Mouse (Mus musculus) MEL (cell line): Measurements from ENCODE around the gene Gm27029. TPM values are rescaled to one million over a fixed set of nuclear protein-coding genes. Genes with fewer than 3 reads are reported as not detected.

Experiments
- DNase-seq: peaks from one replicate; pipeline ENCODE4 v3.0.0; 2011; ENCODE audit warnings: low read depth, low spot score
- H3K27ac ChIP-seq: 2 replicates; pipeline ENCODE4 v1.5.1; 2012; ENCODE audit warnings: low read depth, mild to moderate bottlenecking, control low read depth, low read length, moderate library complexity; ENCODE audit not compliant: control insufficient read depth
- H3K27me3 ChIP-seq, 2 experiments: fragments of 150-350 bp in 1 of 2; sonication (generic) in 1 of 2; 2 replicates each; pipeline ENCODE4 v1.6.1; 2012; ENCODE audit warnings: low read length in 2 of 2, mild to moderate bottlenecking in 2 of 2, improper control_type of control experiment in 1 of 2, moderate library complexity in 1 of 2; ENCODE audit not compliant: insufficient read depth in 2 of 2, control insufficient read depth in 1 of 2
- H3K36me3 ChIP-seq, 2 experiments: 2 replicates each; pipeline ENCODE4 v1.6.1; 2012 to 2014; ENCODE audit warnings: low read length in 2 of 2, improper control_type of control experiment in 1 of 2, inconsistent platforms in 1 of 2, mild to moderate bottlenecking in 1 of 2; ENCODE audit not compliant: insufficient read depth in 2 of 2, control insufficient read depth in 1 of 2
- H3K4me1 ChIP-seq, 2 experiments: fragments of 150-350 bp in 1 of 2; sonication (generic) in 1 of 2; 2 replicates each; pipeline ENCODE4 v1.6.1; 2012; ENCODE audit warnings: low read length in 2 of 2, improper control_type of control experiment in 1 of 2, mild to moderate bottlenecking in 1 of 2; ENCODE audit not compliant: insufficient read depth in 2 of 2, control insufficient read depth in 1 of 2
- H3K4me3 ChIP-seq, 2 experiments: fragments of 150-350 bp in 1 of 2; sonication (generic) in 1 of 2; 2 replicates each; pipeline ENCODE4 v1.5.1; 2012; ENCODE audit warnings: low read depth in 2 of 2, low read length in 2 of 2, mild to moderate bottlenecking in 2 of 2, moderate library complexity in 2 of 2, control low read depth in 1 of 2, improper control_type of control experiment in 1 of 2; ENCODE audit not compliant: control insufficient read depth in 1 of 2, insufficient read depth in 1 of 2
- H3K79me2 ChIP-seq: 2 replicates; pipeline ENCODE4 v1.6.1; 2012; ENCODE audit warnings: mild to moderate bottlenecking, low read length, moderate library complexity; ENCODE audit not compliant: control insufficient read depth, poor library complexity, insufficient read depth
- H3K9ac ChIP-seq: 2 replicates; pipeline ENCODE4 v1.6.1; 2012; ENCODE audit warnings: low read depth, mild to moderate bottlenecking, control low read depth, low read length, moderate library complexity; ENCODE audit not compliant: control insufficient read depth, poor library complexity, severe bottlenecking
- H3K9me3 ChIP-seq: fragments of 150-350 bp; sonication (generic); replicated peaks from 2 replicates; pipeline ENCODE4 v1.6.1; 2012; ENCODE audit warnings: mild to moderate bottlenecking, low read length, improper control_type of control experiment, moderate library complexity; ENCODE audit not compliant: insufficient read depth
- BHLHE40 ChIP-seq: IDR thresholded peaks from 2 replicates; pipeline ENCODE4 v1.6.1; 2012; ENCODE audit warnings: low read depth, mild to moderate bottlenecking, inconsistent platforms, low read length, improper control_type of control experiment, borderline replicate concordance
- CHD1 ChIP-seq: IDR thresholded peaks from 2 replicates; pipeline ENCODE4 v1.6.1; 2012; ENCODE audit warnings: low read depth, mild to moderate bottlenecking, inconsistent platforms, low read length, improper control_type of control experiment
- CHD2 ChIP-seq: IDR thresholded peaks from 2 replicates; pipeline ENCODE4 v1.6.1; 2011; ENCODE audit warnings: low read length, improper control_type of control experiment
- E2F4 ChIP-seq: IDR thresholded peaks from 2 replicates; pipeline ENCODE4 v1.6.1; 2011; ENCODE audit warnings: low read depth, low read length, improper control_type of control experiment, borderline replicate concordance
- ELF1 ChIP-seq: IDR thresholded peaks from 2 replicates; pipeline ENCODE4 v1.6.1; 2014; ENCODE audit warnings: low read depth, mild to moderate bottlenecking, inconsistent platforms, low read length, improper control_type of control experiment, moderate library complexity
- EP300 ChIP-seq, 2 experiments: IDR thresholded peaks; 2 replicates each; pipeline ENCODE4 v1.6.1; 2011; ENCODE audit warnings: improper control_type of control experiment in 2 of 2, low read length in 2 of 2, low read depth in 1 of 2, mild to moderate bottlenecking in 1 of 2
- ETS1 ChIP-seq: IDR thresholded peaks from 2 replicates; pipeline ENCODE4 v1.6.1; 2012; ENCODE audit warnings: low read depth, mild to moderate bottlenecking, inconsistent platforms, low read length, improper control_type of control experiment, moderate library complexity
- GATA1 ChIP-seq: IDR thresholded peaks from 2 replicates; pipeline ENCODE4 v1.6.1; 2011; ENCODE audit warnings: low read depth, low read length, improper control_type of control experiment
- JUND ChIP-seq: IDR thresholded peaks from 2 replicates; pipeline ENCODE4 v1.6.1; 2011; ENCODE audit warnings: low read depth, mild to moderate bottlenecking, improper control_type of control experiment, low read length
- MAFK ChIP-seq: IDR thresholded peaks from 2 replicates; pipeline ENCODE4 v1.6.1; 2011; ENCODE audit warnings: low read depth, mild to moderate bottlenecking, low read length, improper control_type of control experiment, borderline replicate concordance
- MAX ChIP-seq: IDR thresholded peaks from 2 replicates; pipeline ENCODE4 v1.6.1; 2011; ENCODE audit warnings: low read length, improper control_type of control experiment
- MEF2A ChIP-seq: IDR thresholded peaks from 2 replicates; pipeline ENCODE4 v1.6.1; 2014; ENCODE audit warnings: low read depth, mild to moderate bottlenecking, inconsistent platforms, low read length, improper control_type of control experiment; ENCODE audit not compliant: poor library complexity, insufficient replicate concordance, severe bottlenecking; ENCODE audit errors: extremely low read depth
- MXI1 ChIP-seq: IDR thresholded peaks from 2 replicates; pipeline ENCODE4 v1.6.1; 2011; ENCODE audit warnings: mild to moderate bottlenecking, low read depth, low read length, improper control_type of control experiment
- MYB ChIP-seq: IDR thresholded peaks from 2 replicates; pipeline ENCODE4 v1.6.1; 2011; ENCODE audit warnings: mild to moderate bottlenecking, low read depth, low read length, improper control_type of control experiment
- MYC ChIP-seq: IDR thresholded peaks from 2 replicates; pipeline ENCODE4 v1.6.1; 2011; ENCODE audit warnings: low read depth, mild to moderate bottlenecking, low read length, improper control_type of control experiment, moderate library complexity
- NELFE ChIP-seq: IDR thresholded peaks from 2 replicates; pipeline ENCODE4 v1.6.1; 2011; ENCODE audit warnings: low read depth, low read length, improper control_type of control experiment
- POLR2A ChIP-seq, 2 experiments: IDR thresholded peaks; 2 replicates each; pipeline ENCODE4 v1.6.1; 2011 to 2012; ENCODE audit warnings: low read length in 2 of 2, mild to moderate bottlenecking in 2 of 2, control low read depth in 1 of 2, improper control_type of control experiment in 1 of 2, low read depth in 1 of 2, moderate library complexity in 1 of 2; ENCODE audit not compliant: control insufficient read depth in 1 of 2, insufficient read depth in 1 of 2, poor library complexity in 1 of 2
- POLR2AphosphoS5 ChIP-seq: IDR thresholded peaks from 2 replicates; pipeline ENCODE4 v1.6.1; 2012; ENCODE audit warnings: low read depth, borderline replicate concordance, mild to moderate bottlenecking, inconsistent platforms, low read length, moderate library complexity, mixed read lengths
- RAD21 ChIP-seq: IDR thresholded peaks from 2 replicates; pipeline ENCODE4 v1.6.1; 2011; ENCODE audit warnings: mild to moderate bottlenecking, low read depth, low read length, improper control_type of control experiment
- RCOR1 ChIP-seq: IDR thresholded peaks from 2 replicates; pipeline ENCODE4 v1.6.1; 2012; ENCODE audit warnings: low read depth, mild to moderate bottlenecking, inconsistent platforms, low read length, improper control_type of control experiment
- SIN3A ChIP-seq: IDR thresholded peaks from 2 replicates; pipeline ENCODE4 v1.6.1; 2012; ENCODE audit warnings: low read length, improper control_type of control experiment, inconsistent platforms
- TAL1 ChIP-seq: IDR thresholded peaks from 2 replicates; pipeline ENCODE4 v1.6.1; 2012; ENCODE audit warnings: mild to moderate bottlenecking, inconsistent platforms, low read length, moderate library complexity, mixed read lengths
- TCF12 ChIP-seq: IDR thresholded peaks from 2 replicates; pipeline ENCODE4 v1.6.1; 2014; ENCODE audit warnings: low read depth, mild to moderate bottlenecking, inconsistent platforms, low read length, improper control_type of control experiment, moderate library complexity
- UBTF ChIP-seq: IDR thresholded peaks from 2 replicates; pipeline ENCODE4 v1.6.1; 2012; ENCODE audit warnings: low read depth, mild to moderate bottlenecking, inconsistent platforms, low read length, improper control_type of control experiment, moderate library complexity, borderline replicate concordance; ENCODE audit not compliant: insufficient read depth
- USF1 ChIP-seq: IDR thresholded peaks from 2 replicates; pipeline ENCODE4 v1.6.1; 2014; ENCODE audit warnings: low read depth, mild to moderate bottlenecking, inconsistent platforms, low read length, improper control_type of control experiment, moderate library complexity
- USF2 ChIP-seq, 2 experiments: IDR thresholded peaks; 2 replicates each; pipeline ENCODE4 v1.6.1; 2011 to 2012; ENCODE audit warnings: improper control_type of control experiment in 2 of 2, low read length in 2 of 2, borderline replicate concordance in 1 of 2, inconsistent platforms in 1 of 2, low read depth in 1 of 2, mild to moderate bottlenecking in 1 of 2; ENCODE audit not compliant: insufficient read depth in 1 of 2
- ZC3H11A ChIP-seq: IDR thresholded peaks from 2 replicates; pipeline ENCODE4 v1.6.1; 2012; ENCODE audit warnings: low read depth, mild to moderate bottlenecking, inconsistent platforms, low read length, improper control_type of control experiment
- ZKSCAN1 ChIP-seq: IDR thresholded peaks from 2 replicates; pipeline ENCODE4 v1.6.1; 2012; ENCODE audit warnings: low read depth, mild to moderate bottlenecking, inconsistent platforms, low read length, improper control_type of control experiment, moderate library complexity
- ZMIZ1 ChIP-seq: IDR thresholded peaks from 2 replicates; pipeline ENCODE4 v1.6.1; 2012; ENCODE audit warnings: low read depth, mild to moderate bottlenecking, inconsistent platforms, low read length, improper control_type of control experiment, moderate library complexity
- ZNF384 ChIP-seq: IDR thresholded peaks from 2 replicates; pipeline ENCODE4 v1.6.1; 2012; ENCODE audit warnings: low read depth, mild to moderate bottlenecking, inconsistent platforms, low read length, improper control_type of control experiment
- polyA plus RNA-seq, 2 experiments: library from polyadenylated mRNA; stranded (reverse) in 1 of 2; unstranded in 1 of 2; fragments of >175 nt in 1 of 2; fragments of >200 nt in 1 of 2; gene quantifications; 2 replicates each; pipeline versions ENCODE4 v1.2.1 to v1.2.4; 2012; ENCODE audit warnings: low replicate concordance in 2 of 2, low read depth in 1 of 2; ENCODE audit not compliant: insufficient read length in 2 of 2, insufficient read depth in 1 of 2, missing spikeins in 1 of 2
- total RNA-seq: library from RNA; depleted of rRNA; stranded (reverse); fragments of 300-350 nt; gene quantifications from 2 replicates; pipeline ENCODE4 v1.2.3, GENCODE M21; 2012

Gm27029 gene
- total and polyA plus RNA-seq, 3 experiments = 4.2 to 6.8 TPM; not detected in 1

- Histone ChIP-seq H3K27ac (peak overlapping the region; percentile 81), H3K4me3 (peak overlapping the region; percentile 89 to 93), H3K79me2 (peaks cover 29% of the 10 kb centered on the region), H3K9me3 (no peaks in the 10 kb centered on the region), H3K9ac (peak overlapping the region; percentile 91), H3K27me3 (no peaks in the 10 kb centered on the region), H3K4me1 (peaks cover 4 to 16% of the 10 kb centered on the region in 2 experiments; a peak in 3 of 4 replicates), H3K36me3 (peaks cover 19 to 20% of the 10 kb centered on the region in 2 experiments)
- peak; percentile 64 for DNase-seq
- TF ChIP-seq POLR2A (IDR thresholded peaks at IDR 0.05; ENCODE audit: control insufficient read depth in 1 of 2, insufficient read depth in 1 of 2, low read depth in 1 of 2, low read length in 2 of 2, poor library complexity in 1 of 2) (0 out of 4 replicates have a peak, but pooled peaks of 1 of the 2 experiments have one; percentile 2), ZKSCAN1 (no peak)
Measured at GRCm38 (mm10) chr11:101442760-101443159, 18.2 kb upstream of the Gm27029 start.

GRCm38 (mm10) chr11:101442127-101442693, 17.6 kb upstream of the Gm27029 start, which contains the start of gene Rpl27:
Gene Rpl27, plus strand, starts transcription at chr11:101442298.
- Histone ChIP-seq H3K9me3 (no peaks in the 10 kb centered on the region), H3K79me2 (peaks cover 29% of the 10 kb centered on the region), H3K9ac (peak within 1 kb of the TSS; percentile 91), H3K4me3 (peak within 1 kb of the TSS; percentile 89 to 93), H3K27ac (peak within 1 kb of the TSS; percentile 81), H3K4me1 (peaks cover 4 to 16% of the 10 kb centered on the region in 2 experiments; a peak in 3 of 4 replicates), H3K36me3 (peaks cover 19 to 20% of the 10 kb centered on the region in 2 experiments), H3K27me3 (no peaks in the 10 kb centered on the region)
- DNase-seq = peak; percentile 100
- no peak for TF ChIP-seq E2F4
- TF ChIP-seq RCOR1 = peak; percentile 72
- no peak; the same call in 1 of the 2 replicates for TF ChIP-seq MAFK
- peak; percentile 99 for TF ChIP-seq SIN3A
- peak; percentile 59 for TF ChIP-seq RAD21
- peak; percentile 99 for TF ChIP-seq NELFE
- TF ChIP-seq MYC = peak; percentile 99
- TF ChIP-seq MEF2A = peak; percentile 64; the same call in 1 of the 2 replicates
- TF ChIP-seq ZMIZ1 = peak; percentile 96
- TF ChIP-seq ZKSCAN1 = no peak
- peak; percentile 69 for TF ChIP-seq USF1
- TF ChIP-seq ZNF384 = peak; percentile 83
- peak; percentile 69 for TF ChIP-seq JUND
- TF ChIP-seq TAL1 = no peak
- peak; percentile 82; the same call in 1 of the 2 replicates for TF ChIP-seq POLR2AphosphoS5
- no peak for TF ChIP-seq UBTF
- TF ChIP-seq MAX = peak; percentile 96
- peak in 1 of 2 experiments; percentile 57; a peak in 2 of 4 replicates for TF ChIP-seq EP300 (IDR thresholded peaks at IDR 0.05; ENCODE audit: low read depth in 1 of 2, low read length in 2 of 2)
- peak; percentile 90 for TF ChIP-seq ETS1
- TF ChIP-seq TCF12 = peak; percentile 85
- peak; percentile 100 for TF ChIP-seq ELF1
- TF ChIP-seq MYB = no peak
- no peak for TF ChIP-seq ZC3H11A
- TF ChIP-seq CHD1 = no peak
- TF ChIP-seq GATA1 = no peak
- TF ChIP-seq CHD2 = peak; percentile 92
- TF ChIP-seq USF2 (IDR thresholded peaks at IDR 0.05; ENCODE audit: borderline replicate concordance in 1 of 2, insufficient read depth in 1 of 2, low read depth in 1 of 2, low read length in 2 of 2) = no peak
- peak; percentile 50; the same call in 1 of the 2 replicates for TF ChIP-seq BHLHE40
- peak; percentile 97 for TF ChIP-seq MXI1
